Mouse (Mus musculus): ENCODE data around the gene Sox13.

The Sox13 gene

GRCm38 (mm10) chr1:133424547-133425140, 467 bp upstream of the Sox13 start:
- DNase-seq = no peak

- DNase-seq = no peak
These were observed 1.0 kb downstream of the Sox13 start for GRCm38 (mm10) chr1:133423166-133423542.

- peak; percentile 75 to 85 for DNase-seq
These were observed 1.5 kb downstream of the Sox13 start for GRCm38 (mm10) chr1:133422615-133423161.

- DNase-seq = no peak
These were observed 2.1 kb downstream of the Sox13 start for GRCm38 (mm10) chr1:133421975-133422570.

- DNase-seq = no peak
These were observed 3.1 kb downstream of the Sox13 start for GRCm38 (mm10) chr1:133421061-133421460.

- DNase-seq = peak in 1 of 2 experiments; percentile 58
These were observed 3.7 kb downstream of the Sox13 start for GRCm38 (mm10) chr1:133420491-133420890.

GRCm38 (mm10) chr1:133419178-133419834, 4.9 kb downstream of the Sox13 start:
- no peak for DNase-seq

- DNase-seq = peak; percentile 90 to 94
These were observed 5.9 kb downstream of the Sox13 start for GRCm38 (mm10) chr1:133418164-133418800.

- peak in 1 of 2 experiments; percentile 28 for DNase-seq
These were observed 6.6 kb downstream of the Sox13 start for GRCm38 (mm10) chr1:133417539-133417938.

GRCm38 (mm10) chr1:133417113-133417512, 7.1 kb downstream of the Sox13 start:
- DNase-seq = no peak

- no peak for DNase-seq
These were observed 7.7 kb downstream of the Sox13 start for GRCm38 (mm10) chr1:133416472-133416871.

- DNase-seq = no peak
These were observed 8.7 kb downstream of the Sox13 start for GRCm38 (mm10) chr1:133415505-133415904.

- no peak for DNase-seq
These were observed 9.1 kb downstream of the Sox13 start for GRCm38 (mm10) chr1:133415086-133415485.

GRCm38 (mm10) chr1:133412941-133413340, 11.2 kb downstream of the Sox13 start:
- DNase-seq = peak in 1 of 2 experiments; percentile 47

GRCm38 (mm10) chr1:133411506-133412147, 12.6 kb downstream of the Sox13 start:
- DNase-seq = no peak

GRCm38 (mm10) chr1:133409786-133410185, 14.4 kb downstream of the Sox13 start:
- DNase-seq = no peak

- no peak for DNase-seq
These were observed 15.2 kb downstream of the Sox13 start for GRCm38 (mm10) chr1:133408880-133409516.

- DNase-seq = peak in 1 of 2 experiments; percentile 11
These were observed 15.9 kb downstream of the Sox13 start for GRCm38 (mm10) chr1:133408321-133408720.

- DNase-seq = no peak
These were observed 16.7 kb downstream of the Sox13 start for GRCm38 (mm10) chr1:133407436-133407835.

GRCm38 (mm10) chr1:133406614-133407013, 17.6 kb downstream of the Sox13 start:
- peak in 1 of 2 experiments; percentile 56 for DNase-seq

GRCm38 (mm10) chr1:133404005-133404404, 20.2 kb downstream of the Sox13 start:
- peak; percentile 3 to 7 for DNase-seq

GRCm38 (mm10) chr1:133400014-133400725, 24.0 kb downstream of the Sox13 start:
- DNase-seq = peak; percentile 79 to 92

Measured in lung, postnatal 4 days (tissue).